Mouse (Mus musculus) adrenal gland, postnatal 4 days (tissue): ENCODE results near the gene Ptpn21. TPM values are rescaled to one million over a fixed set of nuclear protein-coding genes. Genes with fewer than 3 reads are reported as not detected.

Experiments
- DNase-seq, 2 experiments: peaks; one replicate each; pipeline ENCODE4 v3.0.0; 2021 to 2022; ENCODE audit warnings: low spot score in 2 of 2, mixed read lengths in 2 of 2
- long read RNA-seq, 2 experiments: library from polyadenylated mRNA; stranded (forward); transcript quantifications; one replicate each; pipeline ENCODE4 v2.0.0; 2021
- total RNA-seq, 2 experiments: library from RNA; stranded (reverse); gene quantifications; 2 replicates each; pipeline ENCODE4 v1.2.3; 2021

The Ptpn21 gene
- 10 to 100 TPM; 25.6 to 26.5 TPM for total RNA-seq
- long read RNA-seq, experiment 1, partial matches to known transcripts, result 1 of 4 reads
- long read RNA-seq, experiment 1, other reads (novel, unspliced or antisense), result 3 of 4 reads
- long read RNA-seq, experiment 2, partial matches to known transcripts, result 7 of 11 reads
- long read RNA-seq, experiment 2, other reads (novel, unspliced or antisense), result 4 of 11 reads

DNA sequence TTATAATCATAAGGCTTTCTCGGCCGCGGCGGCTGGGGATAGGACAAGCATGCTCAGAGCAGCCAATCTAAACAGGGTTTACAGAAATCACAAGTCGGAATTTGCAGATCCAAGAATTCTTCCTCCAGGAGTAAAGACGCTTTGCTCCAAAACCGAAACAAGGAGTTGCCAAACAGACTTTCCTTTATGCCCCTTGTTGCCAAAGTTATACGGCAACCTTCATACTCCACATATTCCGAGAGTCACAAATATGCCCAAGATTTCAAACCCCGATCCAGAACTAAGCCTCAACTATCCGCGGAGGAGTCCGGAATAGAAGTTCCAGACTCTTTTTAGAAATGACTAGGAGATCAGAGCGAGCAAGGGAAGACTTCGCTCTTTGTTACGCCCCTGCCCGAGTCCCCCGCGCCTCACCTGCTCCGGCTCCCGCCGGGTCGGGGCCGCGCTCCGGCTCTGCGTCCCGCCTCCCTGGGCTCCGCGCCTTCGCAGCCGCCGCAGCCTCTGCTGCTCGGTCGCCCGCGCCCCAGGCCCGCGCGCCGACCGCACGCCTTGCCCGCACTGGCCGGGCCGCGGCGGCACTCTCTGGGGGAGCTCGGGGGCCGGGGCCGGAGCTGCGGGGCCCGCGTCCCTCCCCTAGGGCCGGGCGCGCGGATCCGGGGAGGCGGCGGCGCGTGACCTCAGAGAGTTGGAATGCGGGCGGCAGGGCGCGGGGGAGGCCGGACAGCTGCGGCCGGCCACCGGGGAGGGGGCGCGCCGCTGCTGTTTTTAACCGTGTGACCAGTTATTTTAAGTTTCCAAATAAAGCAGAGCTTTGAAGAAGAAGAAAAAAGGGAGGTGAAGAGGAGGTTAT, at the start of gene Ptpn21:
Ptpn21 (minus strand) TSS at position 455 of the 850 bp plus-strand sequence.
- peak in 1 of 2 experiments; percentile 34 for DNase-seq

- no peak for DNase-seq
Measured at GRCm38 (mm10) chr12:98784251-98784650, 47.0 kb upstream of the Ptpn21 start.

DNA sequence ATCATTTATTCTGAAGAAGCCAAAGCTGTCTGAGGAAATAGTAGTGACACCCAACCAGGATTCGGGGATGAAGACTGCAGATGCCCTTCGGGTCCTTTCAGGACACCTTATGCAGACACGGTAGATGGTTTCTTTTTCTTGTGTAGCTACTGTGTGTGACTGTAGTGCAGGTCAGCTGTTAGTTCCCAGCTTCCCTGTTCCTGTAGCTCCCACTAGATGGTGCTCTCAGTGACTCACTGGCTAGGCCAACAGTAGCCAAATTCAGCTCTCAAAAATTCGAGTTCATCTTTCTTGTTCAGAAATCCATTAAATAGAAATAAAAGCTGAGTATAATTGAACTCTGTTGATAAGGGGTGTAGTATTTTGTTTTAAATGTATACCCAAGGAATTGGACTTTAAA, 41.9 kb upstream of the Ptpn21 start:
- DNase-seq, result no peak

- no peak for DNase-seq
Measured at GRCm38 (mm10) chr12:98777509-98777908, 40.3 kb upstream of the Ptpn21 start.

DNA sequence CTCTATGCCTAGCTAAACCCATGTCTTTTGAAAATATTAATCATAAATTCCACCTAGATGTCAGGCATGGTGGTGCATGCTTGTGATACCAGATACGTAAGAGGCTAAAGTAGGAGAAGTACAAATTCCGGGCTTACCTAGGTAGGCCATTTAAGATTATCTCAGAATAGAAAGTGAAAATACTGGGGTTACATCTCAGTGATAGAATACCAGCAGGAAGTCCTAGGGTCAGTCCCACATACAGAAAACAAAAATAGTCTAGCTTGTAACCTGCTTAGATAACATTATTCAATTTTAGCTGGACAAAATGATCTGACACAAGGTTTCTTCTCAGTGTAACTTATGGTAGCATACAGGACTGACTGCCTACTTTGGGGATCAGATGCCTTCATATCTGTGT, 29.0 kb upstream of the Ptpn21 start:
- no peak for DNase-seq

- DNase-seq, result no peak
Measured at GRCm38 (mm10) chr12:98759700-98760099, 22.5 kb upstream of the Ptpn21 start.

- DNase-seq, result no peak
Measured at GRCm38 (mm10) chr12:98757636-98758035, 20.4 kb upstream of the Ptpn21 start.

GRCm38 (mm10) chr12:98747380-98747753, 10.2 kb upstream of the Ptpn21 start:
- no peak for DNase-seq

GRCm38 (mm10) chr12:98746746-98747379, 9.7 kb upstream of the Ptpn21 start, which contains the start of gene Zc3h14:
TSS of gene Zc3h14 (plus strand) at chr12:98746964.
- peak; percentile 83 to 87 for DNase-seq

- DNase-seq, result peak in 1 of 2 experiments; percentile 32
Measured at GRCm38 (mm10) chr12:98746131-98746530, 8.9 kb upstream of the Ptpn21 start.

- no peak for DNase-seq
Measured at GRCm38 (mm10) chr12:98745626-98746025, 8.4 kb upstream of the Ptpn21 start.

GRCm38 (mm10) chr12:98741011-98741501, 3.9 kb upstream of the Ptpn21 start:
- DNase-seq, result no peak

GRCm38 (mm10) chr12:98737801-98738350, 671 bp upstream of the Ptpn21 start:
- no peak for DNase-seq

DNA sequence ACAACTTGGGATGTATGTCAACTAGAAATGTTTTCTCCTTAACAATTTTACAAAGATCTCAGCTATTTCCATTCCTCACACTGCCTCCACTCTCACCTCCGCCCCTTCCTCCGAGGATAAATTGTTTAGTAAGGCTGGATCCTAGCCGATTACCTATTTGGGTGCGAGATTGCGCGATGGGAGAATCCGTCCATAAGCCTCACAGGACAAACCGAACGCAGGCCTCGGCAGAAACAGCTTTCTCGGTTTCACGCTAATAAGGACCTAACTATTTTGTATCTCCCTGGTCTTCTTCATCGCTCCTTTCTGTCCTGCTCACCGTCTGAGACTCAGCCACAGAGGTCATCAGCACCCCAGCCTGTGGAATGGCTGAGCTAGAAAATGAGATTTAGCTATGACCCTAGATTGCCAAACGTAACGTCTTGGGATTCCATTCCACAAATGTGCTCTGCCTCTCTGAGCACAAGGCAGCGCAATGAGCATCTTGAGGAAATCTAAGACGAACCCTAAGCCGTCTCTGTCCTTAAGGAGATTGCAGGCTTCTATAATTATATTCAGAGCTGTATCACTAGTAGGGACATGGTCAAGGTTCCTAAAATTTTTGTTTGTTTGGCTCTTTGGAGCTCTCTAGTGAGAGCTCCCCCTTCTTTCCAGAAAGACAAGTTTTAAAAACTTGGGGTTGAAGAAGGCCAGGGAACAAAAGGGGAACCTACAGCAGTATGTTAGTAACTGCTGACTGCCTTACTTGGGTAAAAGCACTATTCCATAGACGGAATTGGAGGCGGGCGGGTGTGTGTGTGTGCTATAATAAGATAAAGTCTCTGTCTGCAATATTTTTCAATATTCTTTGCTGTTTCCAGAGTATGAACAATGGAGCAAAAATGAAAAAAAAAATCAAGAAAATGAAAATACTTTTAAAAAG, 2.1 kb downstream of the Ptpn21 start:
- DNase-seq, result no peak

DNA sequence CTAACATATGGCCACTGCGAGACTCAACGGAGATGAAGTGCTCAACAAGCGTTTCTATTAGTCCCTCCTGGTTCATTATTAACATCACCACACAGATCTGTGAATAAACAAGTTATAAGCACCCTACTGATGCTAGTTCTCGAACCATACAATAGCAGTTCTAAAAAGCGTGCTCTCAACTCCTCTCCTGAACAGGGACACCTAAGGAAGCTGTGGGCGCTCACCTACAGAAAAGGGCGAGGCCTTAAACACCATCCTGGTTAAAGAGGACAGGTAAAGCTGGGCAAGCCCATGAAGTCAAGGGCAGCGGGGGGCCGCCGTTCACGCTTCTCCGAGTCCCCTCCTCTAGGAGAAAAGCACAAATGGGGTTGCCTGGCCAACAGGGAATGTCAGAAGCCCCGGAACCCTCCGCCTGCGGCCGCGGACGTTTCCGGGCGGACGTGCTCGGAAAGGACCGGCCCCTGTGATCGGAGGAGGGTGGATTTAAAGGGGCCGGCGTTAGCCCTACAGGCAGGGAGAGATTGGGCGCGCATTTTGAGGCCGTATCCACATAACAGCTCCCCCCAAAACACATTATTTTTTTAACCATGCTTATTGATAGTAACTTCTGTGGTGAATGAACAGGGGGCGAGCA, 2.8 kb downstream of the Ptpn21 start:
- peak; percentile 72 to 79 for DNase-seq

GRCm38 (mm10) chr12:98733776-98734175, 3.4 kb downstream of the Ptpn21 start:
- no peak for DNase-seq

DNA sequence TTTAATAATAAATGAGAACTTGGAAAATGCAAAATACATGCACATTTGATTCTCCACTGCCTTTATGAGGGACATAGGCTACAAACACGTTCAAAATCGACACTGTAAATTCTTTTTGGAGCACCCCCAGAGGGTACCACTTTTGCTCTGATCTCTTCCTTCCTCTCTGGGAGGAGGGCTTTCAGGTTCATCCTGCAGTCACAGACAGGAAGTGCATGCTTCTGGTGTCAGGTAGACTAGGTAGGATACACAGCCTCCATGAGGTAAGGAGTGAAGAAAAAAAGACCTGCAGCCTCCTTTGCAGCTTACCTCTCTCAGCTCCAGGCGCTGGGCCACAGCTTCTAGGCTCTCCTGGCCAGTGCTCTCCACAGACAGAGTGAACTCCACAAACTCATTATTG, 4.0 kb downstream of the Ptpn21 start:
- DNase-seq, result no peak

GRCm38 (mm10) chr12:98730682-98731081, 6.5 kb downstream of the Ptpn21 start:
- DNase-seq, result no peak

- no peak for DNase-seq
Measured at GRCm38 (mm10) chr12:98727186-98727585, 10.0 kb downstream of the Ptpn21 start.

- DNase-seq, result no peak
Measured at GRCm38 (mm10) chr12:98726078-98726477, 11.1 kb downstream of the Ptpn21 start.
